Mouse (Mus musculus) bone marrow macrophage, adult 2 months (primary cell): Measurements from ENCODE around the gene Smim6.

Source experiments
- CTCF ChIP-seq: IDR thresholded peaks from 2 replicates; pipeline ENCODE4 v1.5.1; 2012; ENCODE audit warnings: low read depth, mild to moderate bottlenecking, low read length, moderate library complexity
- POLR2A ChIP-seq: IDR thresholded peaks from 2 replicates; pipeline ENCODE4 v1.6.1; 2012; ENCODE audit warnings: mild to moderate bottlenecking, low read depth, low read length, borderline replicate concordance

DNA sequence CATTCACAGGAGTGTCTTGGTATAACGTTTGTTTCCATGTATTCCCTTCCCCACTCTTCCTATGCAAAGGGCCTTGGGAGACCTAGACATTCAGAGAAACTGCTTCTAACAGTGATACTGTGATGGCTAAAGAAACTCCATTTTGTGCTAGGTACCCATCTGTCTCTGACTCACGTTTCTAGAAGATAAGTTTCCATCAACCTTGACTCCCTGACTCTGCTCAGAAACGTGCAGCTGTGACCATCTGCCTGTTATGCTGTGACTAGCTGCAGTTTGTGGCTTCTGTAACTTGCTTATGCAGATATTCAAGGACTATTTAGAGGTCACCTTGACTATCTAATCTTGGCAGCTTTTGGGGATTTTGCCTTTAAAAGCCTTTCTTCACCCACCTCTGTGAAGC lies 19.4 kb downstream of the Smim6 start:
- TF ChIP-seq CTCF (no peak), POLR2A (no peak)
